Mouse (Mus musculus): ENCODE measurements at regions not wholly inside any gene's neighbourhood (a gene's known extent, or its start where the extent isn't known, plus 50 kb on each side); places are given as distances from the start of the nearest gene placed in this dataset.

- no peak for TF ChIP-seq POLR2A (IDR thresholded peaks at IDR 0.05; ENCODE audit: low read depth, low read length)
- TF ChIP-seq CTCF (conservative IDR thresholded peaks at IDR 0.05; ENCODE audit: insufficient read depth, insufficient read length, low read depth, low read length) = no peak
These were observed 234.6 kb upstream of the Satb1 start for GRCm38 (mm10) chr17:52067721-52068120.
